Mouse (Mus musculus) cerebellum, adult 8-10 months (tissue): ENCODE measurements around the gene Efhc1.
A peak's percentile ranks its signal among the peaks of the same experiment; 100 is the strongest.

Source experiments
- DNase-seq: peaks from one replicate; pipeline ENCODE4 v3.0.0; 2022

Efhc1 gene

GRCm38 (mm10) chr1:20954876-20955275 is 3.5 kb downstream of the Efhc1 start:
- no peak for DNase-seq

GRCm38 (mm10) chr1:20969642-20970041 is 18.2 kb downstream of the Efhc1 start:
- DNase-seq = no peak

- no peak for DNase-seq
Observed at GRCm38 (mm10) chr1:20973389-20973788, 22.0 kb downstream of the Efhc1 start.

- no peak for DNase-seq
Observed at GRCm38 (mm10) chr1:20974341-20975135, 23.1 kb downstream of the Efhc1 start.

GRCm38 (mm10) chr1:20980553-20980952 is 29.1 kb downstream of the Efhc1 start:
- DNase-seq = no peak

GRCm38 (mm10) chr1:20981764-20982163 is 30.3 kb downstream of the Efhc1 start:
- no peak for DNase-seq

- DNase-seq = no peak
Observed at GRCm38 (mm10) chr1:20984103-20984502, 32.7 kb downstream of the Efhc1 start.

GRCm38 (mm10) chr1:20984582-20984981 is 33.2 kb downstream of the Efhc1 start:
- DNase-seq = no peak

GRCm38 (mm10) chr1:20986378-20987056 is 35.1 kb downstream of the Efhc1 start:
- DNase-seq = no peak

GRCm38 (mm10) chr1:20989461-20990083 is 38.1 kb downstream of the Efhc1 start:
- no peak for DNase-seq

- no peak for DNase-seq
Observed at GRCm38 (mm10) chr1:20993690-20994089, 42.3 kb downstream of the Efhc1 start.

- DNase-seq = no peak
Observed at GRCm38 (mm10) chr1:20994338-20994737, 42.9 kb downstream of the Efhc1 start.

- peak; percentile 22 for DNase-seq
Observed at GRCm38 (mm10) chr1:20995331-20995986, 44.0 kb downstream of the Efhc1 start.

- DNase-seq = no peak
Observed at GRCm38 (mm10) chr1:20996603-20997327, 45.3 kb downstream of the Efhc1 start.

- no peak for DNase-seq
Observed at GRCm38 (mm10) chr1:20997328-20997689, 45.9 kb downstream of the Efhc1 start.

- no peak for DNase-seq
Observed at GRCm38 (mm10) chr1:20997881-20998389, 46.5 kb downstream of the Efhc1 start.

GRCm38 (mm10) chr1:21002246-21003142 is 51.1 kb downstream of the Efhc1 start:
- peak; percentile 48 for DNase-seq

GRCm38 (mm10) chr1:21004596-21004995 is 53.2 kb downstream of the Efhc1 start:
- DNase-seq = no peak

- DNase-seq = no peak
Observed at GRCm38 (mm10) chr1:21006775-21007174, 55.3 kb downstream of the Efhc1 start.

GRCm38 (mm10) chr1:21007941-21008701 is 56.7 kb downstream of the Efhc1 start:
- no peak for DNase-seq

GRCm38 (mm10) chr1:21008891-21009290 is 57.5 kb downstream of the Efhc1 start:
- DNase-seq = no peak
